Mouse (Mus musculus) liver, embryonic 14.5 days (tissue): ENCODE measurements around the gene Adam19. TPM values are rescaled to one million over a fixed set of nuclear protein-coding genes. Genes with fewer than 3 reads are reported as not detected.

Experiments
- ATAC-seq: fragments of 200-750 bp; cut with Nextera tagmentation; 2 replicates; pipeline ENCODE4 v1.8.0; 2017; ENCODE audit warnings: moderate number of reproducible peaks, mild to moderate bottlenecking, moderate library complexity; ENCODE audit not compliant: insufficient read depth
- DNase-seq, 3 experiments: peaks; one replicate each; pipeline ENCODE4 v3.0.0-alpha.2; 2012 to 2013; ENCODE audit warnings: low read depth in 3 of 3, low spot score in 3 of 3
- H3K27ac ChIP-seq: fragments of 300-500 bp; sonication (generic); 2 replicates; pipeline ENCODE4 v1.5.1; 2014; ENCODE audit warnings: moderate library complexity, mild to moderate bottlenecking, control low read depth, inconsistent platforms
- H3K27me3 ChIP-seq: fragments of 300-500 bp; sonication (generic); 2 replicates; pipeline ENCODE4 v1.6.1; 2014; ENCODE audit warnings: mild to moderate bottlenecking, low read length, moderate library complexity; ENCODE audit not compliant: control insufficient read depth, insufficient read depth
- H3K36me3 ChIP-seq: fragments of 300-500 bp; sonication (generic); replicated peaks from 2 replicates; pipeline ENCODE4 v1.6.1; 2014; ENCODE audit warnings: low read depth; ENCODE audit not compliant: control insufficient read depth, insufficient read depth
- H3K4me1 ChIP-seq, 2 experiments: fragments of 200-500 bp in 1 of 2; fragments of 300-500 bp in 1 of 2; sonication (generic) in 1 of 2; replicated peaks; 2 replicates each; pipeline ENCODE4 v1.6.1; 2012 to 2014; ENCODE audit warnings: antibody characterized with exemption in 1 of 2, inconsistent platforms in 1 of 2, low read length in 1 of 2; ENCODE audit not compliant: control insufficient read depth in 2 of 2, insufficient read depth in 2 of 2
- H3K4me2 ChIP-seq: fragments of 300-500 bp; sonication (generic); 2 replicates; pipeline ENCODE4 v1.6.1; 2014; ENCODE audit warnings: low read depth, mild to moderate bottlenecking, control low read depth, moderate library complexity
- H3K4me3 ChIP-seq, 2 experiments: fragments of 200-500 bp in 1 of 2; fragments of 300-500 bp in 1 of 2; sonication (generic) in 1 of 2; 2 replicates each; pipeline ENCODE4 v1.5.1; 2012 to 2014; ENCODE audit warnings: low read depth in 2 of 2, low read length in 2 of 2, mild to moderate bottlenecking in 2 of 2, control low read depth in 1 of 2, inconsistent platforms in 1 of 2, moderate library complexity in 1 of 2; ENCODE audit not compliant: insufficient read depth in 1 of 2
- H3K9ac ChIP-seq: fragments of 300-500 bp; sonication (generic); replicated peaks from 2 replicates; pipeline ENCODE4 v1.6.1; 2014; ENCODE audit warnings: mild to moderate bottlenecking, control low read depth, moderate library complexity
- H3K9me3 ChIP-seq: fragments of 300-500 bp; sonication (generic); 2 replicates; pipeline ENCODE4 v1.6.1; 2016; ENCODE audit warnings: low read length, mixed read lengths; ENCODE audit not compliant: control insufficient read depth
- CTCF ChIP-seq: IDR thresholded peaks from 2 replicates; pipeline ENCODE4 v1.5.1; 2016; ENCODE audit warnings: antibody characterized with exemption, low read depth, control low read depth
- EP300 ChIP-seq: IDR thresholded peaks from 2 replicates; pipeline ENCODE4 v1.6.1; 2016; ENCODE audit warnings: antibody characterized with exemption, low read depth
- WGBS: fragments of 180-500 bp; shearing (Covaris S2); extraction: QIAGEN DNeasy Blood & Tissue Kit; methylation state at CpG from one replicate; pipeline ENCODE4 v1.1.7; 2014; ENCODE audit not compliant: insufficient replicate concordance; 5-methylcytosine and 5-hydroxymethylcytosine counted together
- polyA plus RNA-seq, 2 experiments: library from polyadenylated mRNA; depleted of rRNA in 1 of 2; stranded (reverse) in 1 of 2; unstranded in 1 of 2; fragments of >200 nt; fragmentation: Nextera tagmentation in 1 of 2; extraction: Ambion mirVana in 1 of 2; gene quantifications; 2 replicates each; pipeline versions ENCODE4 v1.2.1 to v1.2.3; 2012 to 2014

Adam19 gene
- polyA plus RNA-seq, 2 experiments: 0.60 to 1.2 TPM

- Histone ChIP-seq H3K4me2 (no peak overlapping the region), H3K36me3 (no peaks in the 10 kb centered on the region), H3K4me1 (no peaks in the 10 kb centered on the region), H3K27me3 (no peaks in the 10 kb centered on the region), H3K9me3 (no peaks in the 10 kb centered on the region), H3K9ac (no peak overlapping the region), H3K27ac (no peak overlapping the region), H3K4me3 (no peak overlapping the region)
- TF ChIP-seq EP300: no peak
- no peak for TF ChIP-seq CTCF
- ATAC-seq: no peak
- DNase-seq: no peak
- WGBS: 65% methylated on average over 7 of the region's 7 CpGs
Observed at GRCm38 (mm10) chr11:46025962-46026392, 29.8 kb upstream of the Adam19 start.

DNA sequence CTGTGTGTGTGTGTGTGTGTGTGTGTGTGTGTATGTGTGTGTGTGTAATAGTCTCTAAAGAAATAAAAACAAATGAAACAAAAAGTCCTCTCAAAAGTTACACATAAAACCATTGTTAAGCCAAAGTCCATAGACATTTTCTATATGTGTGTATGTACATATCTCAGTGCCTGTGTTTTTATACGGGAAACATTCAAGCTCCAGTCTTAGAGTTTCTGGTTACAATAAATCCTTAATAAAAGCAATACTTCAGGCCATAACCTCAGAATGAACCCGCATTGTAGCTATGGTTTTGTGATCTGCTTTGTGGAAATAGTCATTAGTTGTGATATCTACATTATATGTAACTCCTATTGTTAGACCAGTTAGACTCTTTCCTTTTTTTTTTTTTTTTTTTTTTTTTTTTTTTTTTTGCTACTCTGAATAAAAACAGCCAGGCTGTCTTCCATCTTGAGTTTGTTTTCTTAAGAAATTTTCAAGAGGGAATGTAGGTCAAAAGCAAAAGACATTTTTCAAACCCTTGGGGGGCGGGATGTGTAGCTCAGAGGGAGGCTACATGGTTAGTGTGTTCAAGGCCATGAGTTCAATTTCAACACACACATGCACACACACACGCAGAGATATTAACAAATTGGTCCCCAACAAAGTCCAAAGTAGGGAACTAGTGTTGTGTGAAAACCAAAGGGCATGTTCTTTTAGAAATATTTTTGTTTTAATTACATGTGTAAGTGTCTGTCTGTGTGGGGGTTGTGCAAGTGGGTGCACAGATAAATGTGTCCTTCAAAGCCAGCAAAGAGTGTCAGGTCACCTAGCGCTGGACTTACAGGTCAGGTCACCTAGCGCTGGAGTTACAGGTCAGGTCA, 27.6 kb upstream of the Adam19 start:
- no peak overlapping the region for H3K27ac ChIP-seq
- no peak for DNase-seq
- no peak overlapping the region for H3K4me2 ChIP-seq
- no peaks in the 10 kb centered on the region for H3K27me3 ChIP-seq
- H3K4me3 ChIP-seq: no peak overlapping the region
- H3K9me3 ChIP-seq: no peaks in the 10 kb centered on the region
- no peaks in the 10 kb centered on the region for H3K4me1 ChIP-seq
- TF ChIP-seq EP300 (no peak), CTCF (no peak)
- no peaks in the 10 kb centered on the region for H3K36me3 ChIP-seq
- H3K9ac ChIP-seq: no peak overlapping the region
- WGBS: 66% methylated on average over 6 of the region's 6 CpGs
- no peak for ATAC-seq

DNA sequence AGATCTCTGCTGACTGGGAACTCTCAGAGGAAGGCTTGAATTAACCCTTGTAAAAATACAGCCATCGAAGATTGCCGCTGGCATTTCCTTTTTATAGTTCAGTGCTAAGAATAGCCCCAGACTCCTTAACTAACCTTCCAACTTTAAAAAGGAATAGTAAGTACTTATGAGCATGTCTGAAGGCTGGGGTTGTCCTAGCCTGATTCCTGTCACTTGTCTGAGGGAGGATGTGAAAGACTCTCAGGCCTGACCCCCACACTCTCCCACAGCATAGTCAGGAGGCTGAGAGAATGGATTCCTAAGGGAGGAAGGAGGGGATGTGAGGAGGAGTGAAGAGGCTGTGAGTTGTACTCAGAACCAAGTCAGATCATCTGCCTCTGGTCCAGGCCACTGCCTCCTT, 26.3 kb upstream of the Adam19 start:
- DNase-seq: no peak
- Histone ChIP-seq H3K4me3 (no peak overlapping the region), H3K4me1 (no peaks in the 10 kb centered on the region), H3K27ac (no peak overlapping the region), H3K36me3 (no peaks in the 10 kb centered on the region), H3K9me3 (no peaks in the 10 kb centered on the region), H3K27me3 (no peaks in the 10 kb centered on the region), H3K9ac (no peak overlapping the region), H3K4me2 (no peak overlapping the region)
- WGBS: 59% methylated on average over 2 of the region's 2 CpGs
- TF ChIP-seq EP300: no peak
- no peak for TF ChIP-seq CTCF
- ATAC-seq: no peak

DNA sequence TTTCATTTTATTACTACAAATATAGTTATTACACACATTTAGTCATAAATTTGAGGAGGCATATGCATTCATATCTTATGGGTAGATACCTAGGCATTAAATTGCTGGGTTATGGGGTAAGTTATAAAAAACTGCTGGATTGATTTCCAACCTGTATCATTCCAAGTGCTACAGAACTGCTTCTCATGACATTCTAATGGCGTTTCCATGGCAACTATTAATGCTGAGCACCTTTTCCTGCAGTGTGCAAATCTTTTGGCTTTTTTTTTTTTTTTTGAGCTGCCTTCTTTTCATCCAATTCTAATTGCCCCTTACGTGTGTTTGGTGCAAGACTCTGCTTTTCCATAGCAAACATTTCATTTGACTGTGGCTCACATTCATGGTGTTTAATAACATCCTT, 25.8 kb upstream of the Adam19 start:
- Histone ChIP-seq H3K36me3 (no peaks in the 10 kb centered on the region), H3K4me2 (no peak overlapping the region), H3K27me3 (no peaks in the 10 kb centered on the region), H3K4me1 (no peaks in the 10 kb centered on the region), H3K4me3 (no peak overlapping the region), H3K9ac (no peak overlapping the region), H3K27ac (no peak overlapping the region), H3K9me3 (no peaks in the 10 kb centered on the region)
- 46% methylated on average over 2 of the region's 2 CpGs for WGBS
- ATAC-seq (no peak), DNase-seq (no peak)
- TF ChIP-seq CTCF (no peak), EP300 (no peak)

GRCm38 (mm10) chr11:46031470-46031869, 24.3 kb upstream of the Adam19 start:
- 37% methylated on average over 3 of the region's 3 CpGs for WGBS
- TF ChIP-seq EP300 (no peak), CTCF (peak; percentile 36; the same call in 1 of the 2 replicates)
- H3K9ac ChIP-seq: no peak overlapping the region
- H3K4me2 ChIP-seq: no peak overlapping the region
- H3K36me3 ChIP-seq: no peaks in the 10 kb centered on the region
- no peak overlapping the region for H3K4me3 ChIP-seq
- H3K9me3 ChIP-seq: no peaks in the 10 kb centered on the region
- no peak overlapping the region for H3K27ac ChIP-seq
- ATAC-seq: no peak
- DNase-seq: no peak
- H3K27me3 ChIP-seq: no peaks in the 10 kb centered on the region
- H3K4me1 ChIP-seq: no peaks in the 10 kb centered on the region
